Mouse (Mus musculus) urinary bladder, adult 18-20 months (tissue): ENCODE results near the gene Cbln3.

Source experiments
- DNase-seq, 2 experiments: peaks; one replicate each; pipeline ENCODE4 v3.0.0; 2022; ENCODE audit warnings: low spot score in 2 of 2, mixed read lengths in 2 of 2

The Cbln3 gene

GRCm38 (mm10) chr14:55852646-55853551 lies 31.3 kb downstream of the Cbln3 start:
- DNase-seq = no peak

- no peak for DNase-seq
These were observed 33.3 kb downstream of the Cbln3 start for GRCm38 (mm10) chr14:55850885-55851284.

GRCm38 (mm10) chr14:55845506-55846294 lies 38.5 kb downstream of the Cbln3 start:
- DNase-seq = no peak

GRCm38 (mm10) chr14:55842794-55843193 lies 41.4 kb downstream of the Cbln3 start:
- DNase-seq = no peak

GRCm38 (mm10) chr14:55840853-55841366 lies 43.3 kb downstream of the Cbln3 start:
- no peak for DNase-seq

GRCm38 (mm10) chr14:55838740-55839139 lies 45.5 kb downstream of the Cbln3 start:
- DNase-seq = no peak

- DNase-seq = no peak
These were observed 45.9 kb downstream of the Cbln3 start for GRCm38 (mm10) chr14:55838312-55838711.

- no peak for DNase-seq
These were observed 49.2 kb downstream of the Cbln3 start for GRCm38 (mm10) chr14:55834808-55835533.

- no peak for DNase-seq
These were observed 51.1 kb downstream of the Cbln3 start for GRCm38 (mm10) chr14:55833126-55833525.

GRCm38 (mm10) chr14:55830331-55830730 lies 53.9 kb downstream of the Cbln3 start:
- DNase-seq = no peak

GRCm38 (mm10) chr14:55829854-55830253 lies 54.3 kb downstream of the Cbln3 start:
- DNase-seq = no peak
